ENCODE assay signal across 8 mouse cellular contexts in genomic region chr6:120362774-120363687, GRCm38 (mm10). TPM values are rescaled to one million over a fixed set of nuclear protein-coding genes. Genes with fewer than 3 reads are reported as not detected.
DNase-seq lines count a peak whose midpoint lies in the region; TF ChIP-seq lines count a peak whose summit lies in the region.

No protein-coding gene starts in this region.

- no peak for TF ChIP-seq CTCF in cerebellum, adult 2 months (IDR thresholded peaks at IDR 0.05; ENCODE audit: borderline replicate concordance, insufficient read depth, low read depth, low read length)
- no peak for TF ChIP-seq CTCF in olfactory bulb, adult 2 months (IDR thresholded peaks at IDR 0.05; ENCODE audit: insufficient read depth, low read depth, low read length)

- 18% methylated on average over 15 of the region's 15 CpGs for WGBS in cerebellum, adult 2 months
- WGBS in olfactory bulb, adult 2 months: 20% methylated on average over 15 of the region's 15 CpGs

- intact Hi-C loops in left cerebral cortex, postnatal 25 days (cut with DNase I): no loop called here

- H3K27ac ChIP-seq in cerebellum, adult 2 months (ENCODE audit: insufficient read depth, low read length): peak overlapping the region; percentile 95
- peak overlapping the region; percentile 88 for H3K27ac ChIP-seq in olfactory bulb, adult 2 months (ENCODE audit: insufficient read depth, low read depth, low read length)

- no peak for TF ChIP-seq POLR2A in cerebellum, adult 2 months (IDR thresholded peaks at IDR 0.05; ENCODE audit: borderline replicate concordance, insufficient read depth, low read length)
- no peak for TF ChIP-seq POLR2A in olfactory bulb, adult 2 months (IDR thresholded peaks at IDR 0.05; ENCODE audit: insufficient read depth, low read depth, low read length)

- H3K27me3 ChIP-seq in cerebellum, adult 2 months (ENCODE audit: control insufficient read depth, insufficient read depth, low read length): no peaks in the 10 kb centered on the region

- peak overlapping the region; percentile 87 for H3K4me3 ChIP-seq in cerebellum, adult 2 months (replicated peaks; ENCODE audit: insufficient read depth, low read depth, low read length)
- peak overlapping the region; percentile 61 for H3K4me3 ChIP-seq in olfactory bulb, adult 2 months (ENCODE audit: insufficient read depth, low read depth, low read length)

- no peaks in the 10 kb centered on the region; the same call in 1 of the 2 replicates for H3K4me1 ChIP-seq in cerebellum, adult 2 months (ENCODE audit: control insufficient read depth, insufficient read depth, low read length)
- H3K4me1 ChIP-seq in olfactory bulb, adult 2 months (ENCODE audit: control insufficient read depth, insufficient read depth, low read length): peaks cover 2% of the 10 kb centered on the region; the same call in 1 of the 2 replicates

- DNase-seq in cerebellum, adult 2 months: no peak
- no peak for DNase-seq in cerebellum, postnatal 14 days
- peak; percentile 4 for DNase-seq in thymus, postnatal 0 days (ENCODE audit: low spot score)
- DNase-seq in thymus, postnatal 25 days: no peak
- peak; percentile 8 for DNase-seq in liver
- DNase-seq in left cerebral cortex, postnatal 25 days (ENCODE audit: low spot score in 2 of 2): no peak
- no peak for DNase-seq in T-cell, adult 2 months (ENCODE audit: low spot score)

RNA-seq across cellular contexts. Expression of gene Kdm5a, which starts 0.9 kb away (rescaled TPM):
- polyA plus RNA-seq in cerebellum, adult 2 months (2012; rRNA removed): 12.7 and 13.0 TPM in 2 replicates
- 61.2 and 78.3 TPM in 2 replicates for polyA plus RNA-seq in thymus, postnatal 0 days (2015; fragmentation: Nextera tagmentation; extraction: Ambion mirVana)
- polyA plus RNA-seq in olfactory bulb, adult 2 months (2012; ENCODE audit: insufficient read depth, insufficient read length, low replicate concordance, missing spikeins): 69.1 TPM in 1 of 2 replicates, not detected in the other
- 10 to 100 TPM; 40.3 to 42.1 TPM for total RNA-seq in left cerebral cortex, postnatal 25 days (2021)

RNA-seq across cellular contexts. Expression of gene Ccdc77, which starts 1.1 kb away (rescaled TPM):
- 8.0 and 8.8 TPM in 2 replicates for polyA plus RNA-seq in cerebellum, adult 2 months (2012; rRNA removed)
- polyA plus RNA-seq in thymus, postnatal 0 days (2015; fragmentation: Nextera tagmentation; extraction: Ambion mirVana): 18.2 and 20.7 TPM in 2 replicates
- not detected in 2 replicates for polyA plus RNA-seq in olfactory bulb, adult 2 months (2012; ENCODE audit: insufficient read depth, insufficient read length, low replicate concordance, missing spikeins)
- 1 to 10 TPM; 4.1 to 4.7 TPM for total RNA-seq in left cerebral cortex, postnatal 25 days (2021)

Comparison
In these comparisons a context has a peak if more than half of its experiments do, and no peak if none do; other contexts are left out.
1. DNase-seq: peak in thymus, postnatal 0 days (single experiment) and liver (single experiment); none in cerebellum, adult 2 months (0 of 2), cerebellum, postnatal 14 days (0 of 2), thymus, postnatal 25 days (single experiment), left cerebral cortex, postnatal 25 days (0 of 2) and T-cell, adult 2 months (single experiment).